Mouse (Mus musculus) olfactory bulb, adult 2 months (tissue): ENCODE results near the gene Cdc7.

ENCODE experiments used
- CTCF ChIP-seq: fragments of 200-500 bp; IDR thresholded peaks from 2 replicates; pipeline ENCODE4 v1.5.1; 2012; ENCODE audit warnings: low read depth, mild to moderate bottlenecking, low read length, moderate library complexity; ENCODE audit not compliant: insufficient read depth
- POLR2A ChIP-seq: fragments of 200-500 bp; IDR thresholded peaks from 2 replicates; pipeline ENCODE4 v1.6.1; 2012; ENCODE audit warnings: mild to moderate bottlenecking, low read depth, low read length, moderate library complexity; ENCODE audit not compliant: insufficient read depth

GRCm38 (mm10) chr5:106959031-106959430, 5.1 kb upstream of the Cdc7 start:
- TF ChIP-seq CTCF = no peak
- TF ChIP-seq POLR2A = no peak
